Mouse (Mus musculus): Measurements from ENCODE around the gene Gm20521. TPM values are rescaled to one million over a fixed set of nuclear protein-coding genes. Genes with fewer than 3 reads are reported as not detected.
"Not testable (repeated sequence)": the region's sequence is repeated elsewhere in the genome, so short reads cannot be mapped to it uniquely, and the experiment has no call there.

Gene Gm20521
- total RNA-seq, 2 experiments from 2014 or later: 1.6 TPM; not detected in 1

DNA sequence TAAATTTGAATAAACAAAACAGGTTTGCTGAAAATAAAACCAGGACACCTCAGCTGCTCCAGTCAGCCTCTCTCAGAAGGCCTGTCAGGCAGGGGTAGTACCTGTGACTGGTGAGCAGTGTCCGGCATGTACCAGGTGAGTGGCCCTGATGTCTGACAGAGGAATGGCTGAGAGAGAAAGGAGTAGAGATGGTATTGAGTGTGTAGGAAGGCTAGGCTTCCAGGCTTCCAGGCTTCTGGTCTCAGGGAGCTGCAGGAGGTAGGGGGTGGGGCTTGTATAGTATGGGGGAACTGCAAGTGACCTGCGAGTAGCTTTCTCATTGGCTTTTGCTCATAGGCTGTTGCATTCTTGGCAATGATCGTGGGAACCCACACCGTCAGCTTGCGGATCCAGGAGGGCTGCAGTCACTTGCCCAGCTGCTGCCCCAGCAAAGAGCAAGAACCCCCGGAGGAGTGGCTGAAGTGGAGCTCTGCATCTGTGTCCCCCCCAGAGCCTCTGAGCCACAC lies 49.5 kb downstream of the Gm20521 start, which contains the start of gene Il25:
Gene Il25, plus strand, starts transcription at position 51 of the 506 bp plus-strand sequence.
- no peak for DNase-seq
- intact Hi-C loops (cut with DNase I): no loop called here

DNA sequence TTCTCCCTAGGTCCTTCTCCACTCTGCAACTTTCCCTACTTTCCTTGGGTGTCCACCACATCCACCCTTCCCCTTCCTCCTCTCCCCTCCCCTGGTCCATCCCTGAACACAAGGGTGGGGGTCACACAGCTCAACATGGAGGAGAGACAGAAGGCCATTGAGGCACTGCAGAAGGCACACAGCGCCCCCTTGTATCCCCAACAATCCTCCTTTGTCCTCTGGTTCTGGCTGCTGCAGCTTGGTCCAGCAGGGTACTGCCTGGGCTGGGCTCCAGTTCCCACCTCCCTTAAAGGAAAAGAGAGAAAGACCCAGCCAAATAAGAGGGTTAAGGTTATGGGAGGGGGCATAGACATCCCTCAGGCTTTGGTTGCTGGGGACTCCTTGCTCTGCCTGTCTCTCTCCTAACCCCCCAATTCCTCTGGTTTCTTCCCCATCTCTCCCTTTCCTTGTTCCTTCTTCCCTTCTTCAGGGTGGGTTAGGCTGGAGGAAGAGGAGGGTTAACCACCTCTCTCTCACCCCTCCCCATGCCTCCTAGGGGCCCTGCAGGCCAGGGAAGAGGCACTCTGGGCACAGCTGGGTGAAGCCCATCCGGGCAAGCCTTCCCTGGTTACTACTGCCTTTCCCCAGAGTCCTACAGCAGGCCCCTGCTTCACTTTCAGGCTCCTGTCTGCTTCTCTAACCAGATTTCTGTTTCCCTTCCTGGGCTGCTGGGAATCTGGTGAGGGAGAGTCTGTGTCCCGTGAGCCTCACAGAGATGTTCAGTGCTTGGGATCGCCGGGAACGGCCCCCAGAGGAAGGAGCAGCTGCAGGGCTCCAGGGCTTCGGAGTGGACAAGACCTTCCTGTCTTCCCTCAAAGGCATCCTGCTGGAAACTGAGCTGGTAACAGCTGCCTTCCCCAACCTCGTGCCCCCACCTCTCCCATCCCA lies 52.9 kb downstream of the Gm20521 start, which contains the start of gene Cmtm5:
Gene Cmtm5, plus strand, starts transcription at position 358 of the 927 bp plus-strand sequence.
- DNase-seq: peak; percentile 48 to 49
- intact Hi-C loops (cut with DNase I): no loop called here

DNA sequence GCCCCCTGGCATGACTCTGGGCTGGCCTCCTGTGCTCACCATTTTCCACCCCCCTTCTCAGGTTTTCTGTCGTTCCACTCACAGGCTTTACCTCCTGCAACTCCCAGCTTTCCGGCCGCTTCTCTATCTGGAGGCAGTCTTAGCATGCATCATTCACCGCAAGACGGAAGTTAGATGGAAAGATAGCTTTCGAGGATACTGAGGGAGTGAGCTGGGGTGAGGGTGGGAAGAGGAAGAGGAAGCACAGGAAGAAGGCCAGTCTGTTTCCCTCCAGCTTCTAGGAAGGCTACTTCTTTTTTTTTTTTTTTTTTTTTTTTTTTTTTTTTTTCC lies 53.6 kb downstream of the Gm20521 start:
- DNase-seq: no peak
- intact Hi-C loops (cut with DNase I): no loop called here

DNA sequence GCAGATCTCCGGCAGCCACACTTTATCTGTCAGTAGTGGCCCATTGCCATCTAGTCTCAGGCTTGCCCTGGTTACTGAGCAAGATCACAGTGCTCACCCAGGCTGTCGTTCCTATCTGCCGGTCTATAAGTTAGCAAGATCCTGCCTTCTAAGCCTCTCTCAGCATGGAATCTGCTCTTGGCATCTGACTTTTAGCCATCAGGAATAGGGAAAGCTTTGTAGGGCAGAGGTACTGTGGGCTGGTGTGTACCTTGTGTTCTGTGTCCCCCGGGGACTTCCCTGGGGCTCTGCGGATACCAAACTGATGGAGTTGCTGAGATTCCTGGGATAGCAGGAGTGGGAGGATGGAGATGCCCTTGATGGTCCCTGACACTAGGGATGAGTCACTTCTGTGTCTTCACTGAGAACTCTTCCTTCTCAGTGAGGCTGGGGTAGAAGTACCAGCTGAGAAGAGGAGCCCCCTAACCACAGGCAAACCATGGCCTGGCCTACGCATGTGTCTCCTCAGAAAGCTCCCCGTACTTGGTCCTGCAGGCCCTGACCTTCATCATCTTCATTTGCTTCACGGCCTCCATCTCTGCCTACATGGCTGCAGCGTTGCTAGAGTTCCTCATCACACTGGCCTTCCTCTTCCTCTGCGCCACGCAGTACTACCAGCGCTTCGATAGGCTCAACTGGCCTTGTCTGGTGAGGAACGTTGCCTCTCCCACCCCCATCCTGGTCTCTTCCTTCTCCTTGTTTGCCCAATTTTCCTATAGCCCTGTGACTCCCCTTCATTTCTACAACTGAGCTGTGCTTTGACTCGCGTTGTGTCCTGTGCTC lies 54.3 kb downstream of the Gm20521 start:
- intact Hi-C loops (cut with DNase I): loop anchor here (2.0 kb wide), 2 partner anchors 77 to 89 kb away; partner anchors contain the start of gene Ngdn

DNA sequence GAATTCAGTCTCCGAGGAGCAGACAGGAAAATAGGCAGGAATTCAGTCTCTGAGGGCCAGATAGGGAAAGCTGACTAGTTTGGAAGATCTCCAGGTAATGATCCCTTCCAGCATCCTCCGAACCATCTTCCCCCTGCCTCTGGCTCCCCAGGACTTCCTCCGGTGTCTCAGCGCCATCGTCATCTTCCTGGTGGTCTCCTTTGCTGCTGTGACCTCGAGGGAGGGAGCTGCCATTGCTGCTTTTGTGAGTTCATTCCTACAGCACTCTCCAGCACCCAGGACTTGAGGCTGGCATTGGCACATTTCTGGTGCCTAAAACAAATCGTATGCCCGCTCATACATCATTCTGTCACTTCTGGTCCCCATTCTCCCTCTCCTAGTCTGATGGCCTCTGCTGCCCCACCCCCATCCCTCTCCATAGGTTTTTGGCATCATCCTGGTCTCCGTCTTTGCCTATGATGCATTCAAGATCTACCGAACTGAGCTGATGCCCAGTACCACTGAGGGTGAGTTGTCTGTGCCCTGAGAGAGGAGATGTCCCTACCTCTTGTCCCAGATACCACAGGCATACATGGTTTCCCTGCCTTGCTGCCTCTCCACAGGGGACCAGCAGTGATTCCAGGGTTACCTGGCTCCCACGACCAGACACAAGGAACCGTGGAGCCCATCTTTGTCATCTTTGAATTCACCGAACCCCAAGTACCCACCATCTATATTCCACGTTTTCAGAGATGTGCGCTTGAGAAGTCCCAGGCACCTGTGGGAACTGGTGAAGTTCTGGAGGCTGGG lies 55.4 kb downstream of the Gm20521 start:
- peak; percentile 78 to 79 for DNase-seq
- intact Hi-C loops (cut with DNase I): loop anchor here (1.0 to 2.0 kb wide), 3 partner anchors 38 to 90 kb away; partner anchors contain the start of gene Ngdn

More for the DNA sequence above, 54.3 kb downstream of the Gm20521 start:
- peak; percentile 67 to 72 for DNase-seq

DNA sequence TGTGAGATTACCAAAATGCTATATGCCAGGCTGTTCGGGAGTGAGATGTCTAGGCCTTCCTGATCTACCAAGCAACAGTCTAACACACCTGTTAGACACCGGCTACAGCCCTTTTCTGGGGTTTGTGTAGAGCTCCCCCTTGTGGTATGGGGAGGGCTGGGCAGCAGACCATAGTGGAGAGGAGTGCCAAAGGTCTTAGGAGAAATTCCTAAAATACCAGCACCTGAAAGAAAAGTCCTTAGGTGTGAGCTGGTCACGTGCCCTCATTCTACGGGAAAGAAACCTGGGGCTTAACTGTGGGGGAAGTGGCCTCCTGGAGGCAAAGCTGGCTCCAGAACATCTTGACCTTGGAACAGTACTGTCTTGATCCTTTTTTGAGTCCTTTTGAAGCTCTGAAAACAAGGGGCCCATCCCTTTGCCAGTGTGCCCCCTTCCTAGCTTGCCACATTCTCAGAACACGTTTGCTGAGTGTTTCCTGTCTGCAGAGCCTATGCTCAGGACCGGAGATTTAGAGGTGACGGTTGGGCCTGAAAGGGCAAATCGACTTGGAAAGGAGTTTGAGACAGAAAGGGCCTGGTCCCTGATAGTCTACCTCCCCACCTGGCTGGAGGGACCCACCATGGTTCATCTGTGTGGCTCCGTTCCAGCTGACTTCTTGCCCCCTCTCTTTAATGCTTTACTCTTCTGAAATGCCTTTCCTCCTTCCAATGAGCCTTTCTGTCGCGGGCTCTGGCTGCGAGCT lies 56.4 kb downstream of the Gm20521 start:
- intact Hi-C loops (cut with DNase I): loop anchor here (1.0 to 2.0 kb wide), 3 partner anchors 39 to 91 kb away; partner anchors contain the start of gene Ngdn
- peak; percentile 80 to 85 for DNase-seq

DNA sequence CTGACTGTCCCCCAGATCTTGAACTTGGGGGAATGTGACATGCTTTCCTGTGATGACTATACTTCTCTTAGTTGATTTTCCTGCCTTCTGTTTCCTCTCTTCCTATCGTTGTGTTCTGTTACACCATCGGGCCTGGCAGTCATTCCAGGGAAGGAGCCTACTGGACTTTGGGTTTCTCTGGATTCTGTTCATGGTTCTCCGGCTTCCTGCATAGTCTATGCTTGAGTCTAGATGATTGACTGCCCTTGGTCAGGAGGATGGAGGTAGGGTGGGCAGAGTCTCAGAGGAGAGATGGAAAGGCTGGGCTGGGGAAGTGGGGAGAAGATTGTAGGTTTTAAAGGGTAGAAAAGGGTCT lies 56.9 kb downstream of the Gm20521 start:
- no peak for DNase-seq
- intact Hi-C loops (cut with DNase I): no loop called here

DNA sequence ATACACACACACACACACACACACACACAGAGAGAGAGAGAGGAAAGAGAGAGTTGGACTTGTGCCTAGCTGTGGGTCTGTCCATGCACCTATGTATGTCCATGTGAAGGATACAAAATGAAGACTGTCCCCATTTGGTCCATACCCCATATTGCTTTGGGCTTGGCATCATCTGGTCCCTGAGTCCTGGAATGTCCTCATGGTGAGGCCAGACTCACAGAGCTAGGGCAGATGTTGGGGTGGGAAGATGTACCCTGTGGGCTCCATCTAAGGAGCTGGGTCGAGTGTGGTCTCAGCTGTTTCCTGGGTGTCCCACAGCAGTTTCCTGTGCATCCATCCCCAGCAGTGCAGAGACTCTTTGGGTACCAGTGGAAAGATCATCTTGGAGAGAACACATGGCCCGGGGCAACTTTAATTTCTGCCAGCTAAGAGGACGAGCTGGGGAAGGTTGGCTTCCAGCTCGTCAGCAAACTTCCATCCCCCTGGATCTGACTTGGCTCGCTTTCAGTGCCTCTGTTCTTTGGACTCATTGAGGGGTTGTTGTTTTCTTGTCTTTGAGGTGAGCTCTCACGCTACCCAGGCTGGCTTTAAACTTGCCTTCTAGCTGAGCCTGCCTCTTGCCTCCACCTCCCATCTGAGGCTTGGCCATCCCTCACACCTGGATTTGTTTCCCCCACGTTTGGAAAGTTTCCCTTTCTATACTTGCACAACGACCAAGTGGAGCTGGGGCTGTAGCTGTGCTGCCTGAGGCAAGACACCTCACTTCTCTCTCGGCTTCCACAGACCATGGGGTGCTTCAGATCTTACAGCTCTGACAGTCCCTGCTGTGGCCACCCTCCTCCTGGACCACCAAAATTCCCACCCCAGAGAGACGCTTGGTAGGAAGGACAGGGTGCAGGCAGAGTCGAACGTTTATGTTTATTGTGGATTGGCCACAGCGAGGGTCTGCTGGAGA lies 58.1 kb downstream of the Gm20521 start:
- intact Hi-C loops (cut with DNase I): no loop called here
- DNase-seq: peak; percentile 35 to 59

DNA sequence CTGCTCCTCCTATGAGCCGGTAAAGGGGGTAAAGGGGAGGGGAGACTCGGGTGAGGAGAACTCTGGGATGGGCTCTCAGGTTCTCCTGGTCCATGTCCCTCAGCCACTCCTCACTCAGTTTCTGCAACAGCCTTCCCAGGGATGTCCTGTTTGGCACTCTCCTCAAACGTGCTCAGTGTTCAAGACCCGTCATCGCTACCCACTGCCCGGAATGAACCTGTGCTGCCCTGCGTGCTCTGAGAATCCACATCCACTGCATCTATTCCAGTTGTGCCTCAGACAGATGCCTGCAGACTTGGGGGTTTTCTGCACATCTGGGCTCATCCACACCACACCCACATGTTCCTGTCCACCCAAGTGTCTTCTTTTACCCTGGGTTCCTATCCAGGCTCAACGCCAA lies 59.2 kb downstream of the Gm20521 start:
- peak; percentile 22 to 53 for DNase-seq
- intact Hi-C loops (cut with DNase I): no loop called here

DNA sequence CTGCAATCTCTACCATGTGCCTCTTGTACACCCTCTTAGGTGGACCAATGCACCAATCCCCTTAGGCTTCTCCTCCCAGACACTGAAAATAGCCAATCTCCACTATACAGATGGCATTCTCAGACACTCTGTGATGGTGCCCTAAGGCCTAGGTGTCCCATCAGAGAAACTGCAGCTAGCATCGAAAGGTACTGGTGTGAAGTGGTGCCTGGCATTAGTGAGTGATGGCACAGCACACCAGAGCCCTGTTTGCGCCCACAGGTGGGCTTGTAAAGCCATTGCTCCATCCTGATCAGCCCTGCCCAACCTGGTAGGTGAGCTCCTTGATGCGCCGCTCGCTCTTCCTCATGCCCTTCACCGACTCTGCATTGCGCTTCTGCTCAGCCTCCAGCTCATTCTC lies 60.7 kb downstream of the Gm20521 start:
- intact Hi-C loops (cut with DNase I): loop anchor here (2.0 kb wide), 1 partner anchor 29 kb away; no protein-coding TSS in a partner anchor
- DNase-seq: no peak

DNA sequence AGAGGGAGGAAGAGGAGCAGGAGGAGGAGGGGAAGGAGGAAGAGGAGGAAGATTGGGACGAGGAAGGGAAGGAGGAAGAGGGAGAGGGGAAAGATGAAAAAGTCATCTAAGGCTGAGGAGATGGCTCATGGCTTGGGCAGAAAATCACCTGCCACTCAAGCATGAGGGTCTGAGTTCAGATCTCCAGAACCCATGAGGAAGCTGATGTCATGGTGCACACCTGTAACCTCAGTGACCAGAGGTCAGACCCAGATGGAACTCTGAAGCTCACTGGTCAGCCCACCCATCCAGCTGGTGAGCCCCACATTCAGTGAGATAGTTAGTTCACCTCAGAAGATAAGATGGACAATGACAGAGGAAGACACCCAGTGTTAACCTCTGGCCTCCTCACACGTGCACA lies 61.7 kb downstream of the Gm20521 start:
- DNase-seq: peak; percentile 27 to 28
- intact Hi-C loops (cut with DNase I): loop anchor here (2.0 kb wide), 1 partner anchor 28 kb away; no protein-coding TSS in a partner anchor

DNA sequence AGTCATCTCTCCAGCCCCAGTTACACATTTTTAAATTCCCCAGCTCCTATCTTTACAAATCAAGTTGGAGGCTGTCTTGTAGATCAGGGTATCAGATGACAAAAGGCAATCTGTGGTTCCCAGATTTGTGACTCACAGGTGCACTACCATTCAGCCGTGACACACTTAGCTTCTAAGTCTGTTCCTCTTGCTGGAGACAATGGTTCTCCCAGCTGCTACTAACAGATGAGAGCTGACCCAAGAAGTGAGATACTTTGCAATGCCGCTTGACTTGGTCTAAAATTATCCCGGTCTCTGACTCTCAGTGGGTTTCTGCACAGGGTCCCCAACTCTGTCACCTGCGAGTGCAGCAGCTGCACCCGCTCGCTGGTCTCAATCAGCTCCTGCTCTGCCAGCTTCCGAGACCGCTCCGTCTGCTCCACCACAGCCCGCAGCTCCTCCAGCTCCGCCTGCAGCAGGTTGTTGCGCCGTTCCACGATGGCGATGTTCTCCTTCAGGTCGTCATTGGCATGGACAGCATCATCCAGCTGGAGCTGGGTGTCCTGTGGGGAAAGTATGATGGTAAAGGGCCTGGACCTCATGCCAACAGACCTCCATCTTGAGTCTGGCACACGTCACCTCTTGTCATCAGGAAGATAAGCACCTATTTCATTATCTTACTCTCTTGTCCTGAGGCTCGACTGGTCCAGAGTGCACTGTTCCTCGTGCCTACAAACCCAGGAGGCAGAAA lies 62.9 kb downstream of the Gm20521 start:
- DNase-seq: peak; percentile 47 to 52
- intact Hi-C loops (cut with DNase I): loop anchor here (2.0 kb wide), 1 partner anchor 27 kb away; no protein-coding TSS in a partner anchor

DNA sequence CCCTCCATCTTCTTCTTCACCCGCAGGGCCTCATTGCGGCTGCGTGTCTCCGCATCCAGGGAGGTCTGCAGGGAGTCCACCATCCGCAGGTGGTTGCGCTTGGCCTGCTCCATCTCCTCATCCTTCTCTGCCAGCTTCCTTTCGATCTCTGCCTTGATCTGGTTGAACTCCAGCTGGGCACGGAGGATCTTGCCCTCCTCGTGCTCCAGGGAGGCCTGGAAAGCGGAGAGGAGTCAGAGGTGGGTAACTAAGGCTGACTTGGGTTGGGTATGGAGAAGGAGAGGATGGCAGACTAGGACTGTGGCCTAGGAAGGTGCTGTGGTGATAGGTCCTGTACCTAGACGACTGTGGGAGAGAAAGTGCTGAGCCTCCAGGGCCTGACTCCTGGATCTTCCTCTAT lies 63.8 kb downstream of the Gm20521 start:
- DNase-seq: peak; percentile 35 to 50
- intact Hi-C loops (cut with DNase I): not testable (repeated sequence)
